Mouse (Mus musculus): ENCODE data around the gene Lpin1. TPM values are rescaled to one million over a fixed set of nuclear protein-coding genes. Genes with fewer than 3 reads are reported as not detected.
A peak's percentile ranks its signal among the peaks of the same experiment; 100 is the strongest.

The Lpin1 gene
- polyA plus RNA-seq, 1 experiment from 2014 or later = 6.3 TPM

- no peak overlapping the region for H3K4me3 ChIP-seq
- no peak overlapping the region for H3K9ac ChIP-seq
- H3K27me3 ChIP-seq = no peaks in the 10 kb centered on the region
- H3K27ac ChIP-seq = no peak overlapping the region
- no peaks in the 10 kb centered on the region for H3K36me3 ChIP-seq
- no peak for ATAC-seq (ENCODE audit: borderline replicate concordance, extremely low read depth, low FRiP score, low TSS enrichment)
- H3K4me1 ChIP-seq = peaks cover 17% of the 10 kb centered on the region
- no peaks in the 10 kb centered on the region for H3K9me3 ChIP-seq
- no peak overlapping the region for H3K4me2 ChIP-seq
- WGBS = 45% methylated on average over 3 of the region's 3 CpGs
Measured at GRCm38 (mm10) chr12:16614556-16614955, 3.8 kb upstream of the Lpin1 start.

GRCm38 (mm10) chr12:16605624-16606023, 5.1 kb downstream of the Lpin1 start:
- no peak for ATAC-seq (ENCODE audit: borderline replicate concordance, extremely low read depth, low FRiP score, low TSS enrichment)
- Histone ChIP-seq H3K27me3 (no peaks in the 10 kb centered on the region), H3K4me3 (no peak overlapping the region), H3K9me3 (no peaks in the 10 kb centered on the region), H3K4me1 (no peaks in the 10 kb centered on the region), H3K9ac (no peak overlapping the region), H3K4me2 (no peak overlapping the region), H3K36me3 (no peaks in the 10 kb centered on the region), H3K27ac (no peak overlapping the region)
- WGBS = 60% methylated on average over 5 of the region's 5 CpGs

GRCm38 (mm10) chr12:16602271-16602670, 8.5 kb downstream of the Lpin1 start:
- 78% methylated on average over 4 of the region's 4 CpGs for WGBS
- H3K9ac ChIP-seq = no peak overlapping the region
- no peaks in the 10 kb centered on the region for H3K4me1 ChIP-seq
- no peaks in the 10 kb centered on the region for H3K36me3 ChIP-seq
- H3K4me3 ChIP-seq = no peak overlapping the region
- H3K9me3 ChIP-seq = no peaks in the 10 kb centered on the region
- no peak for ATAC-seq (ENCODE audit: borderline replicate concordance, extremely low read depth, low FRiP score, low TSS enrichment)
- no peak overlapping the region for H3K27ac ChIP-seq
- no peaks in the 10 kb centered on the region for H3K27me3 ChIP-seq
- H3K4me2 ChIP-seq = no peak overlapping the region

- no peak overlapping the region for H3K4me2 ChIP-seq
- H3K36me3 ChIP-seq = no peaks in the 10 kb centered on the region
- no peak overlapping the region for H3K27ac ChIP-seq
- H3K4me3 ChIP-seq = no peak overlapping the region
- H3K27me3 ChIP-seq = no peaks in the 10 kb centered on the region
- no peak for ATAC-seq (ENCODE audit: borderline replicate concordance, extremely low read depth, low FRiP score, low TSS enrichment)
- no peaks in the 10 kb centered on the region for H3K9me3 ChIP-seq
- H3K4me1 ChIP-seq = no peaks in the 10 kb centered on the region
- WGBS = 23% methylated on average over 1 of the region's 1 CpGs
- no peak overlapping the region for H3K9ac ChIP-seq
Measured at GRCm38 (mm10) chr12:16600374-16600773, 10.4 kb downstream of the Lpin1 start.

- no peaks in the 10 kb centered on the region for H3K36me3 ChIP-seq
- no peaks in the 10 kb centered on the region for H3K9me3 ChIP-seq
- WGBS = 68% methylated on average over 3 of the region's 3 CpGs
- H3K4me2 ChIP-seq = no peak overlapping the region
- no peak overlapping the region for H3K4me3 ChIP-seq
- no peak overlapping the region for H3K27ac ChIP-seq
- H3K27me3 ChIP-seq = no peaks in the 10 kb centered on the region
- no peak for ATAC-seq (ENCODE audit: borderline replicate concordance, extremely low read depth, low FRiP score, low TSS enrichment)
- no peak overlapping the region for H3K9ac ChIP-seq
- H3K4me1 ChIP-seq = no peaks in the 10 kb centered on the region
Measured at GRCm38 (mm10) chr12:16599359-16599758, 11.4 kb downstream of the Lpin1 start.

GRCm38 (mm10) chr12:16593761-16594160, 17.0 kb downstream of the Lpin1 start:
- H3K4me3 ChIP-seq = no peak overlapping the region
- no peaks in the 10 kb centered on the region for H3K27me3 ChIP-seq
- no peak for ATAC-seq (ENCODE audit: borderline replicate concordance, extremely low read depth, low FRiP score, low TSS enrichment)
- WGBS = 89% methylated on average over 7 of the region's 7 CpGs
- H3K9ac ChIP-seq = no peak overlapping the region
- no peaks in the 10 kb centered on the region for H3K36me3 ChIP-seq
- H3K27ac ChIP-seq = no peak overlapping the region
- H3K4me2 ChIP-seq = no peak overlapping the region
- H3K4me1 ChIP-seq = peaks cover 24% of the 10 kb centered on the region
- H3K9me3 ChIP-seq = no peaks in the 10 kb centered on the region

GRCm38 (mm10) chr12:16593014-16593413, 17.8 kb downstream of the Lpin1 start:
- no peaks in the 10 kb centered on the region for H3K27me3 ChIP-seq
- peaks cover 31% of the 10 kb centered on the region for H3K4me1 ChIP-seq
- H3K9ac ChIP-seq = no peak overlapping the region
- no peak for ATAC-seq (ENCODE audit: borderline replicate concordance, extremely low read depth, low FRiP score, low TSS enrichment)
- H3K36me3 ChIP-seq = no peaks in the 10 kb centered on the region
- H3K4me2 ChIP-seq = no peak overlapping the region
- whole genome bisulfite sequencing = 62% methylated on average over 7 of the region's 7 CpGs
- H3K9me3 ChIP-seq = no peaks in the 10 kb centered on the region
- H3K27ac ChIP-seq = no peak overlapping the region
- H3K4me3 ChIP-seq = no peak overlapping the region

GRCm38 (mm10) chr12:16592451-16592850, 18.3 kb downstream of the Lpin1 start:
- Histone ChIP-seq H3K9me3 (no peaks in the 10 kb centered on the region), H3K4me2 (no peak overlapping the region), H3K9ac (no peak overlapping the region), H3K4me1 (peaks cover 31% of the 10 kb centered on the region), H3K36me3 (no peaks in the 10 kb centered on the region), H3K4me3 (no peak overlapping the region), H3K27me3 (no peaks in the 10 kb centered on the region), H3K27ac (no peak overlapping the region)
- 69% methylated on average over 5 of the region's 5 CpGs for WGBS
- ATAC-seq (ENCODE audit: borderline replicate concordance, extremely low read depth, low FRiP score, low TSS enrichment) = no peak

GRCm38 (mm10) chr12:16591453-16592200, 19.1 kb downstream of the Lpin1 start:
- H3K36me3 ChIP-seq = no peaks in the 10 kb centered on the region
- H3K4me2 ChIP-seq = peak overlapping the region; percentile 70
- peak overlapping the region; percentile 31; the same call in 1 of the 2 replicates for H3K9ac ChIP-seq
- H3K4me1 ChIP-seq = peaks cover 31% of the 10 kb centered on the region
- no peaks in the 10 kb centered on the region for H3K9me3 ChIP-seq
- H3K27me3 ChIP-seq = no peaks in the 10 kb centered on the region
- peak overlapping the region; percentile 42 for H3K27ac ChIP-seq
- 7% methylated on average over 15 of the region's 15 CpGs for WGBS
- H3K4me3 ChIP-seq = peak overlapping the region; percentile 36
- peak; percentile 68 for ATAC-seq (ENCODE audit: borderline replicate concordance, extremely low read depth, low FRiP score, low TSS enrichment)

- no peaks in the 10 kb centered on the region for H3K9me3 ChIP-seq
- peak overlapping the region; percentile 86 for H3K4me2 ChIP-seq
- ATAC-seq (ENCODE audit: borderline replicate concordance, extremely low read depth, low FRiP score, low TSS enrichment) = no peak
- no peaks in the 10 kb centered on the region for H3K27me3 ChIP-seq
- no peak overlapping the region for H3K27ac ChIP-seq
- H3K4me3 ChIP-seq = peak overlapping the region; percentile 71; the same call in 1 of the 2 replicates
- H3K4me1 ChIP-seq = peaks cover 31% of the 10 kb centered on the region
- H3K9ac ChIP-seq = no peak overlapping the region
- no peaks in the 10 kb centered on the region for H3K36me3 ChIP-seq
- WGBS = 14% methylated on average over 4 of the region's 4 CpGs
Measured at GRCm38 (mm10) chr12:16589966-16590365, 20.8 kb downstream of the Lpin1 start.

- Histone ChIP-seq H3K4me1 (peaks cover 37% of the 10 kb centered on the region), H3K4me2 (peak overlapping the region; percentile 86), H3K9ac (peak overlapping the region; percentile 51), H3K27ac (peak overlapping the region; percentile 69), H3K9me3 (no peaks in the 10 kb centered on the region), H3K27me3 (no peaks in the 10 kb centered on the region), H3K4me3 (peak overlapping the region; percentile 71), H3K36me3 (no peaks in the 10 kb centered on the region)
- 0% methylated on average over 35 of the region's 36 CpGs for WGBS
- ATAC-seq (ENCODE audit: borderline replicate concordance, extremely low read depth, low FRiP score, low TSS enrichment) = peak; percentile 85
Measured at GRCm38 (mm10) chr12:16589204-16589949, 21.4 kb downstream of the Lpin1 start.

GRCm38 (mm10) chr12:16588396-16589042, 22.2 kb downstream of the Lpin1 start:
- WGBS = 16% methylated on average over 7 of the region's 7 CpGs
- peaks cover 41% of the 10 kb centered on the region for H3K4me1 ChIP-seq
- peak overlapping the region; percentile 69; the same call in 1 of the 2 replicates for H3K27ac ChIP-seq
- no peaks in the 10 kb centered on the region for H3K9me3 ChIP-seq
- no peaks in the 10 kb centered on the region for H3K27me3 ChIP-seq
- H3K36me3 ChIP-seq = no peaks in the 10 kb centered on the region
- no peak for ATAC-seq (ENCODE audit: borderline replicate concordance, extremely low read depth, low FRiP score, low TSS enrichment)
- H3K4me3 ChIP-seq = peak overlapping the region; percentile 71
- H3K9ac ChIP-seq = peak overlapping the region; percentile 51
- peak overlapping the region; percentile 86 for H3K4me2 ChIP-seq
